Comparison of ENCODE assay signal across 7 mouse cellular contexts in genomic region chr4:105626371-105627320, GRCm38 (mm10).
DNase-seq lines count a peak whose midpoint lies in the region; ATAC-seq and TF ChIP-seq lines count a peak whose summit lies in the region.

No protein-coding gene starts in this region.

- 43% methylated on average over 14 of the region's 14 CpGs for WGBS in liver, adult 2 months
- WGBS in liver, postnatal 0 days (ENCODE audit: insufficient replicate concordance): 66% methylated on average over 14 of the region's 14 CpGs
- 86% methylated on average over 14 of the region's 14 CpGs for WGBS in hindbrain, embryonic 11.5 days
- 88% methylated on average over 14 of the region's 14 CpGs for WGBS in forebrain, embryonic 11.5 days

- H3K4me1 ChIP-seq in liver, adult 2 months (ENCODE audit: control insufficient read depth, insufficient read depth, low read length): peaks cover 8% of the 10 kb centered on the region
- no peaks in the 10 kb centered on the region for H3K4me1 ChIP-seq in liver, postnatal 0 days (ENCODE audit: insufficient read depth)
- H3K4me1 ChIP-seq in hindbrain, embryonic 11.5 days (replicated peaks; ENCODE audit: control insufficient read depth, insufficient read depth, low read length): no peaks in the 10 kb centered on the region
- no peaks in the 10 kb centered on the region for H3K4me1 ChIP-seq in forebrain, embryonic 11.5 days (replicated peaks; ENCODE audit: control insufficient read depth, insufficient read depth, low read length)

- H3K9ac ChIP-seq in liver, adult 2 months (ENCODE audit: low read depth, low read length): no peak overlapping the region
- H3K9ac ChIP-seq in liver, postnatal 0 days (replicated peaks): no peak overlapping the region
- no peak overlapping the region for H3K9ac ChIP-seq in hindbrain, embryonic 11.5 days (ENCODE audit: low read depth, low read length)
- H3K9ac ChIP-seq in forebrain, embryonic 11.5 days (ENCODE audit: low read length): no peak overlapping the region

- no peak for TF ChIP-seq CTCF in liver, adult 2 months (IDR thresholded peaks at IDR 0.05; ENCODE audit: low read depth, low read length)
- no peak for TF ChIP-seq CTCF in liver, postnatal 0 days (IDR thresholded peaks at IDR 0.05; ENCODE audit: low read depth)

- no peak for ATAC-seq in liver, postnatal 0 days
- ATAC-seq in hindbrain, embryonic 11.5 days (ENCODE audit: low FRiP score): no peak
- no peak for ATAC-seq in forebrain, embryonic 11.5 days (replicated peaks; ENCODE audit: low FRiP score)

- H3K4me2 ChIP-seq in liver, postnatal 0 days (ENCODE audit: low read depth, low read length): no peak overlapping the region
- no peak overlapping the region for H3K4me2 ChIP-seq in hindbrain, embryonic 11.5 days (replicated peaks; ENCODE audit: low read depth, low read length)
- H3K4me2 ChIP-seq in forebrain, embryonic 11.5 days (ENCODE audit: low read depth, low read length, severe bottlenecking): no peak overlapping the region

- DNase-seq in liver, adult 2 months (ENCODE audit: extremely low read depth, low read depth, low spot score): peak; percentile 76
- no peak for DNase-seq in liver, postnatal 0 days
- DNase-seq in cerebellum, adult 9-10 months: peak; percentile 4
- DNase-seq in heart, postnatal 25 days (ENCODE audit: low spot score): peak; percentile 20
- peak; percentile 79 for DNase-seq in lung, postnatal 36 days
- no peak for DNase-seq in hindbrain, embryonic 11.5 days (ENCODE audit: low spot score)
- DNase-seq in forebrain, embryonic 11.5 days (ENCODE audit: low spot score): no peak

- H3K79me2 ChIP-seq in liver, adult 2 months (ENCODE audit: control insufficient read depth, insufficient read depth, low read length): no peaks in the 10 kb centered on the region

- no peak overlapping the region for H3K27ac ChIP-seq in liver, adult 2 months (replicated peaks; ENCODE audit: insufficient read depth, low read depth, low read length)
- no peak overlapping the region for H3K27ac ChIP-seq in liver, postnatal 0 days (ENCODE audit: low read depth)
- no peak overlapping the region for H3K27ac ChIP-seq in hindbrain, embryonic 11.5 days (ENCODE audit: low read depth, low read length)
- H3K27ac ChIP-seq in forebrain, embryonic 11.5 days (ENCODE audit: low read depth, low read length): no peak overlapping the region

- TF ChIP-seq EP300 in liver, postnatal 0 days (IDR thresholded peaks at IDR 0.05; ENCODE audit: low read depth): no peak

- no peak for TF ChIP-seq POLR2A in liver, adult 2 months (IDR thresholded peaks at IDR 0.05; ENCODE audit: extremely low read depth, insufficient read depth, low read length)

- no peak overlapping the region for H3K4me3 ChIP-seq in liver, adult 2 months (ENCODE audit: insufficient read depth, low read depth, low read length)
- no peak overlapping the region for H3K4me3 ChIP-seq in liver, postnatal 0 days (ENCODE audit: low read depth, low read length)
- H3K4me3 ChIP-seq in hindbrain, embryonic 11.5 days (ENCODE audit: low read depth, low read length): no peak overlapping the region
- no peak overlapping the region for H3K4me3 ChIP-seq in forebrain, embryonic 11.5 days (ENCODE audit: low read depth, low read length)

- no peaks in the 10 kb centered on the region for H3K27me3 ChIP-seq in liver, adult 2 months (ENCODE audit: control insufficient read depth, insufficient read depth, low read length)
- H3K27me3 ChIP-seq in liver, postnatal 0 days (ENCODE audit: insufficient read depth, low read length): no peaks in the 10 kb centered on the region
- H3K27me3 ChIP-seq in hindbrain, embryonic 11.5 days (ENCODE audit: control insufficient read depth, insufficient read depth, low read length): no peaks in the 10 kb centered on the region
- no peaks in the 10 kb centered on the region for H3K27me3 ChIP-seq in forebrain, embryonic 11.5 days (ENCODE audit: control insufficient read depth, insufficient read depth, low read length)

- no peaks in the 10 kb centered on the region for H3K9me3 ChIP-seq in liver, postnatal 0 days (ENCODE audit: low read length)
- H3K9me3 ChIP-seq in hindbrain, embryonic 11.5 days (ENCODE audit: control insufficient read depth, low read length): no peaks in the 10 kb centered on the region
- no peaks in the 10 kb centered on the region for H3K9me3 ChIP-seq in forebrain, embryonic 11.5 days (ENCODE audit: control insufficient read depth, low read length)

- H3K36me3 ChIP-seq in liver, adult 2 months (ENCODE audit: control insufficient read depth, insufficient read depth, low read length): no peaks in the 10 kb centered on the region
- H3K36me3 ChIP-seq in liver, postnatal 0 days (replicated peaks; ENCODE audit: insufficient read depth, low read length): no peaks in the 10 kb centered on the region
- no peaks in the 10 kb centered on the region for H3K36me3 ChIP-seq in hindbrain, embryonic 11.5 days (ENCODE audit: control insufficient read depth, insufficient read depth, low read length)
- H3K36me3 ChIP-seq in forebrain, embryonic 11.5 days (ENCODE audit: control insufficient read depth, insufficient read depth, low read length): no peaks in the 10 kb centered on the region

- intact Hi-C loops in heart, postnatal 25 days (cut with DNase I): no loop called here

Comparison
In these comparisons a context has a peak if more than half of its experiments do, and no peak if none do; other contexts are left out.
1. DNase-seq: peak in liver, adult 2 months (single experiment), cerebellum, adult 9-10 months (single experiment), heart, postnatal 25 days (single experiment) and lung, postnatal 36 days (single experiment); none in liver, postnatal 0 days (single experiment), hindbrain, embryonic 11.5 days (single experiment) and forebrain, embryonic 11.5 days (single experiment).